Mouse (Mus musculus): ENCODE data around the gene Speg. TPM values are rescaled to one million over a fixed set of nuclear protein-coding genes. Genes with fewer than 3 reads are reported as not detected.

Gene Speg
- total RNA-seq, 4 experiments from 2014 or later, result 177 to 190 (median 187) TPM

Other genes with a start within 250 kb of the Speg start
- gene Slc23a3, start 241.4 kb upstream of the Speg start, total RNA-seq (2022), result 1 to 10 TPM in 2 of 4 experiments, under 1 TPM in 2; 0.59 to 1.7 (median 1.2) TPM
- 10 to 100 TPM; 31.6 to 36.5 (median 33.8) TPM for gene Cnppd1, start 232.6 kb upstream of the Speg start, total RNA-seq (2022)
- gene Retreg2, start 232.5 kb upstream of the Speg start, total RNA-seq (2022), result 100 to 1,000 TPM; 202 to 212 (median 206) TPM
- 10 to 100 TPM; 27.2 to 29.4 (median 28.0) TPM for gene Zfand2b, start 206.7 kb upstream of the Speg start, total RNA-seq (2022)
- 10 to 100 TPM; 26.2 to 29.9 (median 28.8) TPM for gene Abcb6, start 194.9 kb upstream of the Speg start, total RNA-seq (2022)
- 10 to 100 TPM; 20.3 to 26.4 (median 26.0) TPM for gene Ankzf1, start 183.1 kb upstream of the Speg start, total RNA-seq (2022)
- 100 to 1,000 TPM; 114 to 124 (median 118) TPM for gene Atg9a, start 183.1 kb upstream of the Speg start, total RNA-seq (2022)
- gene Glb1l, start 164.5 kb upstream of the Speg start, total RNA-seq (2022), result 10 to 100 TPM; 14.0 to 18.3 (median 14.9) TPM
- 10 to 100 TPM; 73.9 to 82.8 (median 80.2) TPM for gene Stk16, start 164.5 kb upstream of the Speg start, total RNA-seq (2022)
- gene Tuba4a, start 155.4 kb upstream of the Speg start, total RNA-seq (2022), result 100 to 1,000 TPM; 598 to 614 (median 602) TPM
- gene A630095N17Rik, start 143.2 kb upstream of the Speg start, total RNA-seq (2022), result not detected
- gene Dnajb2, start 138.9 kb upstream of the Speg start, total RNA-seq (2022), result 100 to 1,000 TPM in 3 of 4 experiments, 10 to 100 TPM in 1; 98.9 to 111 (median 108) TPM
- gene Ptprn, start 110.8 kb upstream of the Speg start, total RNA-seq (2022), result 100 to 1,000 TPM; 411 to 436 (median 423) TPM
- gene Resp18, start 96.9 kb upstream of the Speg start, total RNA-seq (2022), result 100 to 1,000 TPM; 166 to 203 (median 173) TPM
- gene Dnpep, start 57.3 kb upstream of the Speg start, total RNA-seq (2022), result 10 to 100 TPM; 56.5 to 63.2 (median 59.7) TPM
- gene Des, start 15.0 kb upstream of the Speg start, total RNA-seq (2022), result 1 to 10 TPM in 3 of 4 experiments, under 1 TPM in 1; 0.89 to 2.9 (median 1.8) TPM
- 10 to 100 TPM; 48.0 to 64.9 (median 62.3) TPM for gene Gmppa, start 60.6 kb downstream of the Speg start, total RNA-seq (2022)
- gene Asic4, start 75.1 kb downstream of the Speg start, total RNA-seq (2022), result 10 to 100 TPM; 21.5 to 26.7 (median 25.1) TPM
- 10 to 100 TPM; 76.6 to 84.3 (median 80.0) TPM for gene Chpf, start 104.0 kb downstream of the Speg start, total RNA-seq (2022)
- 10 to 100 TPM; 62.4 to 70.5 (median 64.8) TPM for gene Tmem198, start 104.2 kb downstream of the Speg start, total RNA-seq (2022)
- gene Obsl1, start 131.2 kb downstream of the Speg start, total RNA-seq (2022), result 10 to 100 TPM; 25.9 to 30.7 (median 28.7) TPM
- gene Inha, start 131.8 kb downstream of the Speg start, total RNA-seq (2022), result 10 to 100 TPM; 18.8 to 24.0 (median 21.0) TPM
- 10 to 100 TPM; 28.0 to 34.1 (median 32.2) TPM for gene Stk11ip, start 146.2 kb downstream of the Speg start, total RNA-seq (2022)
- 100 to 1,000 TPM; 166 to 199 (median 181) TPM for gene Slc4a3, start 171.0 kb downstream of the Speg start, total RNA-seq (2022)

All from left cerebral cortex, adult 8-10 months (tissue).